Comparison of ENCODE assay signal across 9 mouse cellular contexts in the genomic region with DNA sequence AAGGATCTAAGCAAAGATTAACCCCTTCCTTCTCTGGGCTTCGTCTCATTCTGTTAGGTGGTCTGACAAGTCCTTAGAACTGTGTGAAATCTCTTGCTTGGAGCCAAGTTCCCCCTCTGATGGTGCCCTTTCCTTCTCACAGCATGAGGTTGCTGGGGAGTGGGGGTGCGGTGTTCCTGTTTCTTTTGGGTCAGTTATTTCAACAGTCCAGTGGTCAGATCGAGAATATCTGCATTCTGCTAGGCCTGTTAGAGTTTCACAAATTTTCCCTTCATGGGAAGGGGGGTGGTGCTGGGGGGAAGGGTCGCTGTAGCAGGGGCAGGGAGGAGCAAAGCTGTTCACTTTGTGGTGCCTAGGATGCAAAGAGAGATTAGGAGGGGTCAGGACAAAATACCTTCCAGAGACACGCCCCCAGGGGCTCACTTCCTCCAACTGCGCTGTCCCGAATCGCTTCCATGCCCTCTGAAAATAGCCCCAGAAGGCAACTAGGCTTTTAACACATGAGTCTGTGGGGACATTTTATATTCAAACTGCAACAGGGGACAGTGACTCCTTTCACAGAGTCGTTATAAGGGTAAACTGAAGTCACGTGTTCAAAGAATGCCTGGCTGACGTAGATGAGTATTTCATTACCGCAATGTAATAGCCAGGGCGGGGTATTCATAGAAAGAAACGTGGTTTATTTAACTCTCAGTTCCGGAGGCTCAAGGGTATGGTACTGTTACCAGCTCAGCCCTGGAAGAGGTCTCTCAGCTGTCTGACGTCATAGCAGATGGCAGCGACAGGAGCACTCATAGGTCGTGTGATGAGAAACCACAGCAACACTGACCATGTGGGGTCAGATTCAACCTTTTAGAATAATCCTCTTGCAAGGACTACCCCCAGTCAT.
DNase-seq lines count a peak whose midpoint lies in the region; ATAC-seq lines count a peak whose summit lies in the region.
"Had no signal": no experiment of that assay in that cellular context is flagged by ENCODE, and none has a peak within 500 bp of the region (broad histone marks: within the 10 kb centered on the region; RNA-seq: fewer than 3 reads in every experiment).

No protein-coding gene starts in this region.

- no peaks in the 10 kb centered on the region for H3K27me3 ChIP-seq in heart, embryonic 10.5 days (ENCODE audit: insufficient read depth, poor library complexity, severe bottlenecking)
- H3K27me3 ChIP-seq in intestine, embryonic 15.5 days (replicated peaks): no peaks in the 10 kb centered on the region
- H3K27me3 ChIP-seq in midbrain, embryonic 14.5 days (ENCODE audit: control insufficient read depth, insufficient read depth, low read length): no peaks in the 10 kb centered on the region

- no peaks in the 10 kb centered on the region; the same call in 1 of the 2 replicates for H3K4me1 ChIP-seq in heart, embryonic 10.5 days
- no peaks in the 10 kb centered on the region for H3K4me1 ChIP-seq in intestine, embryonic 15.5 days (replicated peaks)
- no peaks in the 10 kb centered on the region for H3K4me1 ChIP-seq in midbrain, embryonic 14.5 days (ENCODE audit: control insufficient read depth, insufficient read depth, low read length)
- H3K4me1 ChIP-seq: megakaryocyte, embryonic 14.5 days had no signal

- H3K36me3 ChIP-seq in heart, embryonic 10.5 days: no peaks in the 10 kb centered on the region
- no peaks in the 10 kb centered on the region for H3K36me3 ChIP-seq in intestine, embryonic 15.5 days
- H3K36me3 ChIP-seq in midbrain, embryonic 14.5 days (ENCODE audit: control insufficient read depth, insufficient read depth, low read length): no peaks in the 10 kb centered on the region

- peak overlapping the region; percentile 43 for H3K4me2 ChIP-seq in intestine, embryonic 15.5 days (replicated peaks)
- peak overlapping the region; percentile 16; the same call in 1 of the 2 replicates for H3K4me2 ChIP-seq in midbrain, embryonic 14.5 days (ENCODE audit: low read length)

- WGBS in heart, embryonic 10.5 days: 28% methylated on average over 18 of the region's 18 CpGs
- 32% methylated on average over 18 of the region's 18 CpGs for WGBS in intestine, embryonic 15.5 days
- 20% methylated on average over 18 of the region's 18 CpGs for WGBS in midbrain, embryonic 14.5 days

- H3K9me3 ChIP-seq in heart, embryonic 10.5 days: no peaks in the 10 kb centered on the region
- H3K9me3 ChIP-seq in intestine, embryonic 15.5 days: no peaks in the 10 kb centered on the region
- H3K9me3 ChIP-seq in midbrain, embryonic 14.5 days (ENCODE audit: control insufficient read depth, low read length): no peaks in the 10 kb centered on the region

- no peak for DNase-seq in heart, embryonic 10.5 days (ENCODE audit: low spot score)
- DNase-seq in heart, postnatal 14 days: no peak
- peak; percentile 31 for DNase-seq in midbrain, embryonic 14.5 days
- no peak for DNase-seq in left cerebral cortex, adult 8-10 months (ENCODE audit: low spot score in 2 of 2)
- DNase-seq in thymus, postnatal 14 days: no peak
- no peak for DNase-seq in left cerebral cortex, adult 18-20 months (ENCODE audit: low spot score in 2 of 2)

- intact Hi-C loops in heart, postnatal 14 days (cut with DNase I): loop anchor here (10.0 kb wide), 1 partner anchor 178 kb away; no protein-coding TSS in a partner anchor

- H3K9ac ChIP-seq in intestine, embryonic 15.5 days: no peak overlapping the region
- H3K9ac ChIP-seq in midbrain, embryonic 14.5 days (replicated peaks; ENCODE audit: low read length): no peak overlapping the region

- ATAC-seq in common myeloid progenitor, adult 5-6 weeks (replicated peaks; ENCODE audit: low read depth, poor library complexity, severe bottlenecking): peak; percentile 56
- no peak for ATAC-seq in intestine, embryonic 15.5 days
- no peak for ATAC-seq in midbrain, embryonic 14.5 days (ENCODE audit: low FRiP score, low TSS enrichment)

- peak overlapping the region; percentile 22; the same call in 1 of the 2 replicates for H3K27ac ChIP-seq in heart, embryonic 10.5 days
- H3K27ac ChIP-seq in intestine, embryonic 15.5 days: no peak overlapping the region
- peak overlapping the region; percentile 43; the same call in 1 of the 2 replicates for H3K27ac ChIP-seq in midbrain, embryonic 14.5 days (replicated peaks; ENCODE audit: low read depth, low read length)

- H3K4me3 ChIP-seq in heart, embryonic 10.5 days: peak overlapping the region; percentile 47
- peak overlapping the region; percentile 19; the same call in 1 of the 2 replicates for H3K4me3 ChIP-seq in intestine, embryonic 15.5 days (replicated peaks)
- no peak overlapping the region for H3K4me3 ChIP-seq in midbrain, embryonic 14.5 days (replicated peaks; ENCODE audit: low read depth, low read length)
- H3K4me3 ChIP-seq: megakaryocyte, embryonic 14.5 days had no signal
